Mouse (Mus musculus) small intestine, adult 2 months (tissue): ENCODE measurements at regions not wholly inside any gene's neighbourhood (a gene's known extent, or its start where the extent isn't known, plus 50 kb on each side); places are given as distances from the start of the nearest gene placed in this dataset.

Source experiments
- CTCF ChIP-seq: fragments of 200-500 bp; IDR thresholded peaks from 2 replicates; pipeline ENCODE4 v1.5.1; 2012; ENCODE audit warnings: low read depth, mild to moderate bottlenecking, control low read depth, inconsistent platforms, low read length, moderate library complexity, mixed read lengths; ENCODE audit not compliant: insufficient replicate concordance, insufficient read length; ENCODE audit errors: extremely low read depth
- POLR2A ChIP-seq: fragments of 200-500 bp; IDR thresholded peaks from 2 replicates; pipeline ENCODE4 v1.6.1; 2012; ENCODE audit warnings: low read depth, mild to moderate bottlenecking, control low read depth, inconsistent platforms, low read length, moderate library complexity

GRCm38 (mm10) chr11:114579986-114580385 lies 88.3 kb upstream of the Rpl38 start:
- TF ChIP-seq CTCF: no peak
- TF ChIP-seq POLR2A: no peak
